19 mouse cellular contexts compared by ENCODE assay signal in genomic region chr10:75579129-75579528, GRCm38 (mm10). TPM values are rescaled to one million over a fixed set of nuclear protein-coding genes. Genes with fewer than 3 reads are reported as not detected.
"Had no signal": no experiment of that assay in that cellular context is flagged by ENCODE, and none has a peak within 500 bp of the region (broad histone marks: within the 10 kb centered on the region; RNA-seq: fewer than 3 reads in every experiment).

No protein-coding gene starts in this region.

- DNase-seq: cerebellum, postnatal 10 days; cerebellum, postnatal 14 days; cerebellum, postnatal 25 days; cerebellum, postnatal 36 days; embryo, embryonic 11 days; forebrain, postnatal 0 days; gastrocnemius, adult 2 months; gastrocnemius, postnatal 10 days; gastrocnemius, postnatal 14 days; gastrocnemius, postnatal 25 days; gastrocnemius, postnatal 36 days; heart, adult 11 months; heart, adult 18-20 months; heart, adult 2 months had no signal

RNA-seq across cellular contexts. Expression of gene Ggt5, which starts 10.0 kb away (rescaled TPM):
- polyA plus RNA-seq: erythroblast, embryonic 14.5 days had no signal

RNA-seq across cellular contexts. Expression of gene Ggt1, which starts 17.7 kb away (rescaled TPM):
- total RNA-seq: gastrocnemius, adult 2 months; gastrocnemius, adult 8-10 months; heart, adult 8-10 months had no signal
- polyA plus RNA-seq: erythroblast, embryonic 14.5 days; heart, adult 2 months had no signal

RNA-seq across cellular contexts. Expression of gene Lrrc75b, which starts 19.0 kb away (rescaled TPM):
- total RNA-seq: common myeloid progenitor, adult 5-6 weeks; granulocyte monocyte progenitor cell, adult 5-6 weeks had no signal
- polyA plus RNA-seq: erythroblast, embryonic 14.5 days had no signal
